Mouse (Mus musculus) stomach, postnatal 0 days (tissue): ENCODE data around the gene Phlda3.

ENCODE experiments used
- CTCF ChIP-seq: IDR thresholded peaks from 2 replicates; pipeline ENCODE4 v1.5.1; 2016; ENCODE audit warnings: antibody characterized with exemption, low read depth, mild to moderate bottlenecking, moderate library complexity
- EP300 ChIP-seq: optimal IDR thresholded peaks from 2 replicates; pipeline ENCODE3; 2016; ENCODE audit warnings: antibody characterized with exemption

- TF ChIP-seq CTCF: no peak
- TF ChIP-seq EP300: no peak
Measured at GRCm38 (mm10) chr1:135807546-135807945, 41.6 kb downstream of the Phlda3 start.
